Mouse (Mus musculus) thymus, postnatal 4 days (tissue): Measurements from ENCODE around the gene Rarres2.
"Not testable (repeated sequence)": the region's sequence is repeated elsewhere in the genome, so short reads cannot be mapped to it uniquely, and the experiment has no call there.

Experiments used
- DNase-seq: peaks from one replicate; pipeline ENCODE4 v3.0.0; 2021

Gene Rarres2

DNA sequence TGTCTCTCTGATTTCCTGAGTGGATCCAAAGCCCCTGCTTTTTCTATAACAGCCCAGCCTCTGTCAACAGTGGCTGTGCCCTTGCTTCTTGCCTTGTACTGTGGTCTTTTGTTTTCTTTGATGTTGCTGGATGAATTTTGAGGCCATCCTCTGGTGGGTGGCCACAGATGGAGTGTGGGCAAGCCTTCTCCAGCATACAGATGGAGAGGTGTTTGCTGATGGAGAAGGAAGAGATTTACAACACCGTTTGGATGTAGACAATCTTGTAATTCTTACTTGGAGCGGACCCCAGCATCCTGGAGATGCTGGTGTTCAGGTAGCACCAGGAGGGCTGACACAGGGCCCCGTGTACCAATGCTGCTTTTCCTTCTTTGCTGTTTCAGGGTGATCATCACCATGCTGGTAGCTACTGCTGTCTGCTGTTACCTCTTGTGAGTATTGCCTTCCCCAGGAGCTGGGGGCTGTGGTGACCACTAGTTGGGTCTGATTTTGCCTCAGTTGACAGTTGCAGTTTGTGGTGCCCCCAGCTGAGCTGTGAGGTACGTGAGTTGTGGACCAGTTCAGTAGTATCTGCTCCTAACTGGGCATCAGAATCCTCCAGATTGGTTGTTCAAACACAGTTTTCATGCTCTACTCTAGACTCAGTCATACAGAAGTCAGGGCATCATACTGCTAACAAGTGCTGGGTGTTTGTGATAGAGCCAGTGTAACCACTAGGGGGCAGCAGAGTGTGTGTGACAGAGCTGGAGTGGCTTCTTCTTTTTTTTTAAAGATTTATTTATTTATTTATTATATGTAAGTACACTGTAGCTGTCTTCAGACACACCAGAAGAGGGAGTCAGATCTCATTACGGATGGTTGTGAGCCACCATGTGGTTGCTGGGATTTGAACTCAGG lies 33.5 kb downstream of the Rarres2 start:
- DNase-seq: peak; percentile 85

DNA sequence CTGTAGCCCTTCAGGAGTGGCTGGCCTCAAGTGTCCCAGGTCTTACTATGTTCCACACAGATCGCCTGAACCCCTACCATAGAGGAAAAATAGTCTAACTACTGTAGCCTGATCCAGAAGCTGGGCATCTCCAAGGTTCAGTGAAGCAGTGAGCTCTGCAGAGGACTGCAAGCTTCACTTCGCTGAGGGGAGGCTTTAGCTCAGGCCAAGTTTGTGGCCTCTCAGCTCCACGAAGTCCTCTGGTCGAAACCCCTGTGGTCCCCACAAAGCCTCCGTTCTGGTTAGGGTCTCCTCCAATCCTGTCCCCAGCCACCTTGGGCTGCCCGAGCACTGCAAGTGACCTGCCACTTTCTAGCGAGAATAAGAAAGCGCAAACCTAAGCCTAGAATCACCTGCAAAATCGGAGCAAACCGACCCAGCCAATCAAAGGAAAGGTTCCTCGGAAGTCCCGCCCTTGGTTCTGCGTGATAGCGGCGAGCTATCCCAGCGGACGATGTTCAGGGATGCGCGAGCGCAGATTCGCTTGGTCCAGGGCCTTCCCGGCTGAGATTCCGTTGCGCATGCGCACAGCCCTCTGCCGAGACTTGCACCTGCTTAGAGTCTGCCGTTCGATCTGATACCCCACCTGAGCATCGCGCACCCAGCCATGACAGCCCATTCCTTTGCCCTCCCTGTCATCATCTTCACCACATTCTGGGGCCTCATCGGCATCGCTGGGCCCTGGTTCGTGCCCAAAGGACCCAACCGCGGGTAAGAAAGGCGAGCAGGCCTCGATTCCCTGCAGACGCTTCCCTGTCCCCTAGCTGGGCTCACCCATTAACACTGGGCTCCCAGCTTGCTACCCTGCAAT lies 35.3 kb downstream of the Rarres2 start, which contains the start of gene Atp6v0e2:
Atp6v0e2 (plus strand) TSS at position 511 of the 850 bp plus-strand sequence.
- peak; percentile 73 for DNase-seq

DNA sequence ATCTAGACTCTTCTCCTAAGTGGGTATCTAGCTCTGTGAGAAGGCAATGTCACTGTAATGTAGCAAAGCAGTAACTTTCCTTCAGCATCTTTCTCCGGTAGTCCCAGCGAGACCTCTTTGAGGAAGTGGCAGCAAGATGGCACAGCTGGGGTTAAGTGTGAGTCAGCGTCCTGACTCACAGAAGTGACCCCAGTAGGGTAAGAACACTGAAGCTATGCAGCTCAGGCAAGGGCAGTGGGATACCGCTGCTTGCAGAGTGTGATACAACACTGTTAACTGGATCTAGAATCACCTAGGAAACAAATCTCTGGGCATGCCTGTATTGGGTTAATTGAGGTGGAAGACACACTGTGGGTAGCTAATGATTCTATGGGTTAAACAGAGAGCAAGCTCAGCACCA lies 36.5 kb downstream of the Rarres2 start:
- DNase-seq: no peak

DNA sequence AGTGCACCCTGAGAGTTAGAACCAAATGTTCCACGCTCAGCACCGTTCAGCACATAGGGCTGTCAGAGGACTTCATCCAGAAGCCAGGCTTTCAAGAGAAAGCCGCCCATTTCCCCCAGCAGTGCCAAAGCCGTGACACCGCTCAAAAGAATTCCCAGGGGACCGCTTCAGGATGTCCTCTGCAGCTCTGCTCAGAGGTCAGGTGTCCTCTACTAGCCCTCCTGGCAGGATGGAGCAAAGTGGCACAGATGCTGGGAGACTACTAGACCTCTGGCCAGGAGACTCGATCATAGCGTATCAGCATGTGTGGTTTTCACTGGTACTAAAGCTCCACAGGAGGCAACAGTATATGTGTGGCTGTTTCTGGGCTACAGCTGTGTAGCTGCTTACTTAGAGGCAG lies 37.7 kb downstream of the Rarres2 start:
- DNase-seq: no peak

DNA sequence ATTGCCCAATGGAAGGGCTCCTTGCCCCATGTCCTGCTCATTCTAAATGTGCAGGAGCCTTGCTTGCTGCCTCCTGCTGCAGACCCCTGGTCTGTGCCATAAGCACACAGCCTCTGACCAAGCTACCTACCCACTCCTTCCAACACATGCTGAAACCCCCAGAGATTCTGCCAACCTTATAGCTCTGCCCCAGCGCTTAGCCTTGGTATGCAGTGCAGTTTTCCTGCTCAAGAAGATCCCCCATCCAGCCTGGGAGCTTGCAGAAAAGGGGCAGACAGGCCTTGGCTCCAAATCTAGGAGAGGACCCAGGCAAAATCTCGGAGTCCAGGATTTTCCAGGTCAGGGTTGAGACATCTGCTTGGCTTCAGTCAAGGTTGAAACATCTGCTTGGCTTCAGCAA lies 39.1 kb downstream of the Rarres2 start:
- DNase-seq: no peak

DNA sequence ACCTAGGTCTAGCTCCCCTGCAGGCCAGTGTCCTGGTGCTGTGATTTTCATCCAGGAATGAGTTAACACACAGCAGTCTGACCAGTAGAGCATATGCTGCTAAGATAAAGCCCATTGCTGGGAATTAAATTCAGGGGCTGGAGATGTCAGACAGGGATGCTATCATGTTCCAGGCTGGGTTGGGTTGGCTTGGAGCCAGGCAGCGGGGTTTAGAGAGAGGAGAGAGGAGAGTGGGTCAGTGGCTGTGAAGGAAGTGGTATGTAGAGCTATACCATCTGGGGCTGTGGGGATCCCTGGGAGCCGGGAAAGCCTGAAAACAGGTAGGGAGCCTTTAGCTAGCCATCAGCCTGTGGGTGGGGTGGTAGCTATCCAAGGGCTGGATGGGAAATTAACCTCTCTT lies 41.7 kb downstream of the Rarres2 start:
- DNase-seq: no peak

DNA sequence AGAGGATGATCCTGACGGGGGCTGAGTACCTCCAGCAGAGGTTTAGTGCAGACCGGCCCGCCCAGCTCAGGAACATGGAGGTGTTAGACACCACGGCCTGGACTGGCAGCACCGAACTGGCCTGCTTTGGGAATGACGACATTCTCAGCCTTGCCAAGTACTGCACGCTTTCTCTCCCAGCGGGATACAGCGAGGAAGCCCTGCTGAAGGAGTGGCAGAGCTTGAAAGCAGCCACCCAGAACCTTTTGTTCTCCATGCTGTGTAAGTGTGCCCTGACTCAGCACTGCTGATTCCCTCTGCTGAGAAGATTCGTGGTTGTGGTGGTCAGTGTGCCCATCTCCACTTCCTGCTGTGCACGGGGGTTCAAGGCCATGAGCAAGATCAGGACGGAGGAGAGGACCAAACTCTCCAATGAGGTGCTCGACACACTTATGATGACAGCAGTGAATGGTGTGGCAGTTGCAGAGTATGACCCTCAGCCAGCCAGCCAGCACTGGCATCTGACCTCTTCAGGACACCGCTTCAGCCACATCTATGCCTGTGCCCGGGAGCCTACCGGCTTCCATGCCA lies 42.6 kb downstream of the Rarres2 start:
- no peak for DNase-seq

DNA sequence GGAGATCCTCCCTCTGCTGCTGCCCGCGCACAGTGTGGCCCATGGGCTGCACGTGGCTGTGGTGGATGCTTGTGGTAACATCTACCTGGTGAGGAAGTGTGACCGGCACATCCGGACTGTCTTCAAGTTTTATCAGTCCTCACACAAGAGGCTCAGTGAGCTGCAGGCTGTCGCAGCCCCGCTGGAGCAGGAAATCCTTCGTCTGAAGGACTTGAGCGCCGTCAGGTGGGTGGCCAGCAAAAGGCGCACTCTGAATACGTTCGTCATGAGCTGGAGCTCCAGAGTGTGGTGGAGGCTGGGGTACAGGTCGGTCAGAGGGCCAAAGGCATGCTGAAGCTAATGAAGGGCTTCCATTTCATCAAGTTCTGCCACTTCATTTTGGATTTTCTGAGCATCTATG lies 43.3 kb downstream of the Rarres2 start:
- peak; percentile 32 for DNase-seq

DNA sequence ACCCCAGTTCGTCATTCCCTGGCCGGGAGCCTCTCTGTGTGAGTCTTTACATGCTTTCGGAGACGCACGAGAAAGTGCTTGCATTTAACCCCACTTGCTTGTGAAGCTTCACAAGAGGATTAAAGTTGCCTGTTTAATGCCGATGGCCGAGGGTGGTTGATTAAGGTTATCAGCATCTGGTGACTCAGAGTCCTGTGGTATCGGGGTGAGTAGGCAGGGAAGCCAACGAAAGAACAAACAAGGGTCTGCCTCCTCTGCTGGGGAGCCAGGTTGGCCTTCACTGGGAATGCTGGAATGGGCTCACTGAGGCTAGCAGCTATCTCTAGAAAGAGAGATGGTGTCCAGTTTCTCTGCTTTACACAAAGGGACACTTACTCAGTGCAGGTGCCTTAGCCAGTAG lies 44.7 kb downstream of the Rarres2 start:
- DNase-seq: no peak

DNA sequence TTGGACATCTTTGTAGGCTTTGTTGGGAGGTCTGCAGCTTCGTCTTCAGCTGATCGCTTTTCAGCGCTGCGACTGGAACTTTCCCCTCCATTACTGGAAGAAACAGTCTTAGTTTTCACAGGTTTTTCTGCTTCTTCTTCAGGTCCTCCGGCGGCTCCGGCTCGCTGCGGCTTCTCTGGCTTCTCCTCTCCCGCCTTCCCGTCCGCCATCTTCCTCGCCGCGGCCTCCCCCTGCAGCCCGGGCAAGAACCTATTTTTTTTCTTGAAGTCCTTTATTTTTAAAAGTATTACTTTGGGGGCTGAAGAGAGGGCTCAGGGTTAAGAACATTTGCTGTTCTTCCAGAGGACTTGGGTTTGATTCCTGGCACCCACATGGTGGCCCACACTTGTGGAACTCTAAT lies 47.7 kb downstream of the Rarres2 start:
- DNase-seq: not testable (repeated sequence)
